Mouse (Mus musculus) lung, postnatal 36 days (tissue): ENCODE data around the gene Zdhhc4.

ENCODE experiments used
- DNase-seq: peaks from one replicate; pipeline ENCODE4 v3.0.0; 2022; ENCODE audit warnings: mixed read lengths

Zdhhc4 gene

GRCm38 (mm10) chr5:143272108-143272507, 56.9 kb downstream of the Zdhhc4 start:
- DNase-seq: no peak

GRCm38 (mm10) chr5:143271642-143272041, 57.4 kb downstream of the Zdhhc4 start:
- no peak for DNase-seq

- no peak for DNase-seq
Observed at GRCm38 (mm10) chr5:143270151-143270519, 58.9 kb downstream of the Zdhhc4 start.

- peak; percentile 64 for DNase-seq
Observed at GRCm38 (mm10) chr5:143269363-143270150, 59.5 kb downstream of the Zdhhc4 start, which contains the start of gene Zfp316. TSS of gene Zfp316 (minus strand) at chr5:143270022.

GRCm38 (mm10) chr5:143268985-143269362, 60.1 kb downstream of the Zdhhc4 start:
- no peak for DNase-seq

GRCm38 (mm10) chr5:143266794-143267193, 62.3 kb downstream of the Zdhhc4 start:
- DNase-seq: no peak
